Mouse (Mus musculus) cerebellum, adult (tissue): ENCODE results near the gene Far2.

ENCODE experiments used
- ATAC-seq: cut with Nextera tagmentation; 2 replicates; pipeline ENCODE4 v1.9.2; 2017; ENCODE audit warnings: mild to moderate bottlenecking, moderate library complexity, mixed read lengths; ENCODE audit not compliant: insufficient number of reproducible peaks, low FRiP score, low TSS enrichment

The Far2 gene

GRCm38 (mm10) chr6:148046881-148047649 is at the start of gene Far2:
TSS of gene Far2 (plus strand) at chr6:148047259.
- peak; percentile 55; the same call in 1 of the 2 replicates for ATAC-seq

- ATAC-seq: no peak
Measured at GRCm38 (mm10) chr6:148000483-148000882, 46.6 kb upstream of the Far2 start.

- no peak for ATAC-seq
Measured at GRCm38 (mm10) chr6:148001071-148001470, 46.0 kb upstream of the Far2 start.

GRCm38 (mm10) chr6:148006118-148006837 is 40.8 kb upstream of the Far2 start:
- no peak for ATAC-seq

GRCm38 (mm10) chr6:148040759-148041158 is 6.3 kb upstream of the Far2 start:
- no peak for ATAC-seq

GRCm38 (mm10) chr6:148047650-148047988 is 560 bp downstream of the Far2 start:
- peak; percentile 29; the same call in 1 of the 2 replicates for ATAC-seq

GRCm38 (mm10) chr6:148063131-148063530 is 16.1 kb downstream of the Far2 start:
- ATAC-seq: no peak

GRCm38 (mm10) chr6:148066267-148066666 is 19.2 kb downstream of the Far2 start:
- ATAC-seq: no peak

GRCm38 (mm10) chr6:148068786-148069185 is 21.7 kb downstream of the Far2 start:
- no peak for ATAC-seq

- ATAC-seq: no peak
Measured at GRCm38 (mm10) chr6:148073599-148073998, 26.5 kb downstream of the Far2 start.

- ATAC-seq: no peak
Measured at GRCm38 (mm10) chr6:148074211-148074864, 27.3 kb downstream of the Far2 start.

GRCm38 (mm10) chr6:148083864-148084263 is 36.8 kb downstream of the Far2 start:
- ATAC-seq: no peak

- ATAC-seq: no peak
Measured at GRCm38 (mm10) chr6:148084403-148084802, 37.3 kb downstream of the Far2 start.

GRCm38 (mm10) chr6:148097039-148097438 is 50.0 kb downstream of the Far2 start:
- no peak for ATAC-seq

- no peak for ATAC-seq
Measured at GRCm38 (mm10) chr6:148101977-148102376, 54.9 kb downstream of the Far2 start.

GRCm38 (mm10) chr6:148102434-148102833 is 55.4 kb downstream of the Far2 start:
- ATAC-seq: no peak

- no peak for ATAC-seq
Measured at GRCm38 (mm10) chr6:148104212-148104611, 57.2 kb downstream of the Far2 start.

- no peak for ATAC-seq
Measured at GRCm38 (mm10) chr6:148105722-148106268, 58.7 kb downstream of the Far2 start.

GRCm38 (mm10) chr6:148108741-148109472 is 61.8 kb downstream of the Far2 start:
- no peak for ATAC-seq

- ATAC-seq: no peak
Measured at GRCm38 (mm10) chr6:148110996-148111633, 64.1 kb downstream of the Far2 start.
